Mouse (Mus musculus): ENCODE measurements around the gene Pea15a. TPM values are rescaled to one million over a fixed set of nuclear protein-coding genes. Genes with fewer than 3 reads are reported as not detected.

The Pea15a gene
- total and polyA plus RNA-seq, 3 experiments = 15.6 to 50.6 (median 23.7) TPM

- Histone ChIP-seq H3K4me3 (replicated peaks in 1 of 3; ENCODE audit: low read depth in 2 of 3, low read length in 2 of 3, poor library complexity in 1 of 3) (no peak overlapping the region), H3K9me3 (replicated peaks; ENCODE audit: low read length) (peaks cover 1% of the 10 kb centered on the region), H3K27ac (ENCODE audit: insufficient read depth, low read depth) (no peak overlapping the region), H3K4me2 (ENCODE audit: insufficient read depth, low read depth, poor library complexity, severe bottlenecking) (no peak overlapping the region), H3K4me1 (ENCODE audit: control insufficient read depth in 1 of 2, insufficient read depth in 2 of 2) (peaks cover 0 to 14% of the 10 kb centered on the region in 2 experiments; a peak in 2 of 4 replicates), H3K27me3 (replicated peaks) (no peaks in the 10 kb centered on the region), H3K79me2 (replicated peaks; ENCODE audit: control insufficient read depth, extremely low read depth, insufficient read depth, poor library complexity, severe bottlenecking) (peaks cover 13% of the 10 kb centered on the region), H3K36me3 (replicated peaks in 1 of 2; ENCODE audit: control insufficient read depth in 1 of 2, insufficient read depth in 1 of 2, low read length in 1 of 2) (peaks cover 58 to 94% of the 10 kb centered on the region in 2 experiments), H3K9ac (ENCODE audit: insufficient read depth, low read depth) (no peak overlapping the region)
- dilution Hi-C loops (cut with MboI; ENCODE audit: extremely low pct_ligation_motif_present, extremely low pct_unique_long_range_greater_than_20kb, low sequenced_read_pairs) (no loop called here), in situ Hi-C loops (cut with MboI; ENCODE audit: low pct_ligation_motif_present, low pct_unique_long_range_greater_than_20kb, low sequenced_read_pairs) (no loop called here)
- DNase-seq (ENCODE audit: extremely low read depth) = no peak
- TF ChIP-seq USF2 (conservative IDR thresholded peaks at IDR 0.05; ENCODE audit: low read depth, low read length) (no peak), MYC (IDR thresholded peaks at IDR 0.05; ENCODE audit: low read depth, low read length) (no peak), NRF1 (IDR thresholded peaks at IDR 0.05; ENCODE audit: low read depth, low read length) (no peak), RAD21 (IDR thresholded peaks at IDR 0.05; ENCODE audit: low read depth, low read length) (no peak), ETS1 (conservative IDR thresholded peaks at IDR 0.05; ENCODE audit: low read depth, low read length) (no peak), IRF4 (IDR thresholded peaks at IDR 0.05; ENCODE audit: low read depth, low read length) (no peak)
Measured at GRCm38 (mm10) chr1:172167911-172168310, 38.7 kb downstream of the Pea15a start.

GRCm38 (mm10) chr1:172162959-172163358 is 43.6 kb downstream of the Pea15a start:
- H3K4me2 ChIP-seq (ENCODE audit: insufficient read depth, low read depth, poor library complexity, severe bottlenecking) = no peak overlapping the region
- no peak for TF ChIP-seq RAD21 (IDR thresholded peaks at IDR 0.05; ENCODE audit: low read depth, low read length)
- no peak for TF ChIP-seq NRF1 (IDR thresholded peaks at IDR 0.05; ENCODE audit: low read depth, low read length)
- peaks cover 31 to 76% of the 10 kb centered on the region in 2 experiments for H3K36me3 ChIP-seq (replicated peaks in 1 of 2; ENCODE audit: control insufficient read depth in 1 of 2, insufficient read depth in 1 of 2, low read length in 1 of 2)
- H3K79me2 ChIP-seq (replicated peaks; ENCODE audit: control insufficient read depth, extremely low read depth, insufficient read depth, poor library complexity, severe bottlenecking) = peaks cover 31% of the 10 kb centered on the region
- H3K27ac ChIP-seq (ENCODE audit: insufficient read depth, low read depth) = no peak overlapping the region
- dilution Hi-C loops (cut with MboI; ENCODE audit: extremely low pct_ligation_motif_present, extremely low pct_unique_long_range_greater_than_20kb, low sequenced_read_pairs) (no loop called here), in situ Hi-C loops (cut with MboI; ENCODE audit: low pct_ligation_motif_present, low pct_unique_long_range_greater_than_20kb, low sequenced_read_pairs) (loop anchor here (5.0 kb wide), 1 partner anchor 89 kb away; no protein-coding TSS in a partner anchor)
- H3K4me3 ChIP-seq (replicated peaks in 1 of 3; ENCODE audit: low read depth in 2 of 3, low read length in 2 of 3, poor library complexity in 1 of 3) = no peak overlapping the region
- no peaks in the 10 kb centered on the region for H3K27me3 ChIP-seq (replicated peaks)
- peaks cover 0 to 45% of the 10 kb centered on the region in 2 experiments; a peak in 2 of 4 replicates for H3K4me1 ChIP-seq (ENCODE audit: control insufficient read depth in 1 of 2, insufficient read depth in 2 of 2)
- no peak for DNase-seq (ENCODE audit: extremely low read depth)
- H3K9ac ChIP-seq (ENCODE audit: insufficient read depth, low read depth) = no peak overlapping the region
- H3K9me3 ChIP-seq (replicated peaks; ENCODE audit: low read length) = no peaks in the 10 kb centered on the region

- H3K79me2 ChIP-seq (replicated peaks; ENCODE audit: control insufficient read depth, extremely low read depth, insufficient read depth, poor library complexity, severe bottlenecking) = peaks cover 31% of the 10 kb centered on the region
- H3K4me1 ChIP-seq (ENCODE audit: control insufficient read depth in 1 of 2, insufficient read depth in 2 of 2) = peaks cover 0 to 45% of the 10 kb centered on the region in 2 experiments; a peak in 2 of 4 replicates
- no peak overlapping the region for H3K4me2 ChIP-seq (ENCODE audit: insufficient read depth, low read depth, poor library complexity, severe bottlenecking)
- peak; percentile 41 for DNase-seq (ENCODE audit: extremely low read depth)
- H3K27me3 ChIP-seq (replicated peaks) = no peaks in the 10 kb centered on the region
- no peak overlapping the region for H3K27ac ChIP-seq (ENCODE audit: insufficient read depth, low read depth)
- dilution Hi-C loops (cut with MboI; ENCODE audit: extremely low pct_ligation_motif_present, extremely low pct_unique_long_range_greater_than_20kb, low sequenced_read_pairs) = no loop called here
- no peak overlapping the region for H3K9ac ChIP-seq (ENCODE audit: insufficient read depth, low read depth)
- peaks cover 23 to 66% of the 10 kb centered on the region in 2 experiments for H3K36me3 ChIP-seq (replicated peaks in 1 of 2; ENCODE audit: control insufficient read depth in 1 of 2, insufficient read depth in 1 of 2, low read length in 1 of 2)
- in situ Hi-C loops (cut with MboI; ENCODE audit: low pct_ligation_motif_present, low pct_unique_long_range_greater_than_20kb, low sequenced_read_pairs) = loop anchor here (5.0 kb wide), 1 partner anchor 90 kb away; no protein-coding TSS in a partner anchor
- H3K9me3 ChIP-seq (replicated peaks; ENCODE audit: low read length) = no peaks in the 10 kb centered on the region
- H3K4me3 ChIP-seq (replicated peaks in 1 of 3; ENCODE audit: low read depth in 2 of 3, low read length in 2 of 3, poor library complexity in 1 of 3) = no peak overlapping the region
- no peak for TF ChIP-seq E2F4 (IDR thresholded peaks at IDR 0.05; ENCODE audit: insufficient replicate concordance, low read depth, low read length)
- no peak for TF ChIP-seq MAFK (IDR thresholded peaks at IDR 0.05; ENCODE audit: insufficient replicate concordance, low read length)
- no peak for TF ChIP-seq JUND (conservative IDR thresholded peaks at IDR 0.05; ENCODE audit: low read depth, low read length)
- no peak for TF ChIP-seq GABPA (IDR thresholded peaks at IDR 0.05; ENCODE audit: insufficient replicate concordance, low read depth, low read length)
- no peak for TF ChIP-seq PAX5 (IDR thresholded peaks at IDR 0.05; ENCODE audit: low read length)
- TF ChIP-seq CTCF (conservative IDR thresholded peaks at IDR 0.05 in 1 of 2, IDR thresholded peaks at IDR 0.05 in 1 of 2; ENCODE audit: low read depth in 2 of 2, low read length in 2 of 2) = peak; percentile 22 to 76; a peak in 2 of 4 replicates
- TF ChIP-seq MAX (IDR thresholded peaks at IDR 0.05; ENCODE audit: low read length) = no peak
- no peak for TF ChIP-seq ZNF384 (IDR thresholded peaks at IDR 0.05; ENCODE audit: low read depth, low read length)
- TF ChIP-seq RAD21 (IDR thresholded peaks at IDR 0.05; ENCODE audit: low read depth, low read length) = peak; percentile 64
- TF ChIP-seq UBTF (IDR thresholded peaks at IDR 0.05; ENCODE audit: low read depth, low read length) = no peak
- no peak for TF ChIP-seq MEF2A (IDR thresholded peaks at IDR 0.05; ENCODE audit: borderline replicate concordance, low read depth, low read length)
- no peak for TF ChIP-seq BHLHE40 (IDR thresholded peaks at IDR 0.05; ENCODE audit: low read depth, low read length)
- TF ChIP-seq USF2 (conservative IDR thresholded peaks at IDR 0.05; ENCODE audit: low read depth, low read length) = no peak
- TF ChIP-seq KAT2A (IDR thresholded peaks at IDR 0.05; ENCODE audit: insufficient replicate concordance, low read length) = no peak
- no peak for TF ChIP-seq CHD2 (IDR thresholded peaks at IDR 0.05; ENCODE audit: low read length)
- TF ChIP-seq MXI1 (IDR thresholded peaks at IDR 0.05; ENCODE audit: low read depth, low read length) = no peak
- TF ChIP-seq CHD1 (IDR thresholded peaks at IDR 0.05; ENCODE audit: low read depth, low read length) = no peak
- peak; percentile 59 for TF ChIP-seq SMC3 (IDR thresholded peaks at IDR 0.05; ENCODE audit: low read depth, low read length)
- no peak for TF ChIP-seq TBP (conservative IDR thresholded peaks at IDR 0.05; ENCODE audit: low read depth, low read length)
- no peak for TF ChIP-seq ZKSCAN1 (IDR thresholded peaks at IDR 0.05; ENCODE audit: borderline replicate concordance, low read depth, low read length)
- no peak for TF ChIP-seq ZC3H11A (IDR thresholded peaks at IDR 0.05; ENCODE audit: low read depth, low read length)
- no peak for TF ChIP-seq SIN3A (IDR thresholded peaks at IDR 0.05; ENCODE audit: low read length)
Measured at GRCm38 (mm10) chr1:172162009-172162408, 44.6 kb downstream of the Pea15a start.
